Mouse (Mus musculus) ES-E14 (cell line): ENCODE results near the gene Cela2a. TPM values are rescaled to one million over a fixed set of nuclear protein-coding genes. Genes with fewer than 3 reads are reported as not detected.

Source experiments
- DNase-seq: peaks from one replicate; pipeline ENCODE4 v3.0.0-alpha.2; 2013; ENCODE audit warnings: low read depth, low spot score
- H3K27ac ChIP-seq: 2 replicates; pipeline ENCODE4 v1.5.1; 2012; ENCODE audit warnings: low read depth, mild to moderate bottlenecking, low read length, moderate library complexity, mixed read lengths; ENCODE audit not compliant: poor library complexity, insufficient read depth, severe bottlenecking
- H3K36me3 ChIP-seq: 2 replicates; pipeline ENCODE4 v1.6.1; 2012; ENCODE audit warnings: mild to moderate bottlenecking, low read length, moderate library complexity, mixed read lengths; ENCODE audit not compliant: control insufficient read depth, poor library complexity, insufficient read depth, severe bottlenecking
- H3K4me1 ChIP-seq, 2 experiments: fragments of 150-350 bp in 1 of 2; sonication (generic) in 1 of 2; 2 replicates each; pipeline ENCODE4 v1.6.1; 2012; ENCODE audit warnings: low read length in 2 of 2, mild to moderate bottlenecking in 1 of 2, mixed read lengths in 1 of 2; ENCODE audit not compliant: control insufficient read depth in 2 of 2, insufficient read depth in 2 of 2, poor library complexity in 1 of 2
- H3K4me3 ChIP-seq, 2 experiments: fragments of 150-350 bp in 1 of 2; sonication (generic) in 1 of 2; 2 replicates each; pipeline ENCODE4 v1.5.1; 2012; ENCODE audit warnings: low read length in 2 of 2, low read depth in 1 of 2, mild to moderate bottlenecking in 1 of 2, mixed read lengths in 1 of 2; ENCODE audit not compliant: insufficient read depth in 1 of 2, poor library complexity in 1 of 2, severe bottlenecking in 1 of 2
- H3K9ac ChIP-seq: 2 replicates; pipeline ENCODE4 v1.6.1; 2012; ENCODE audit warnings: low read depth, mild to moderate bottlenecking, low read length, mixed read lengths; ENCODE audit not compliant: poor library complexity, insufficient read depth, severe bottlenecking
- H3K9me3 ChIP-seq: fragments of 150-350 bp; sonication (generic); 2 replicates; pipeline ENCODE4 v1.6.1; 2012; ENCODE audit warnings: low read depth, mild to moderate bottlenecking, low read length; ENCODE audit not compliant: control insufficient read depth, insufficient read depth
- CHD2 ChIP-seq: IDR thresholded peaks from 2 replicates; pipeline ENCODE4 v1.6.1; 2014; ENCODE audit warnings: mild to moderate bottlenecking, low read depth, low read length, inconsistent platforms
- HCFC1 ChIP-seq: IDR thresholded peaks from 2 replicates; pipeline ENCODE4 v1.6.1; 2012; ENCODE audit warnings: low read length, inconsistent platforms, borderline replicate concordance; ENCODE audit not compliant: insufficient read depth
- MAFK ChIP-seq: IDR thresholded peaks from 2 replicates; pipeline ENCODE4 v1.6.1; 2014; ENCODE audit warnings: mild to moderate bottlenecking, low read depth, low read length, inconsistent platforms; ENCODE audit not compliant: insufficient read depth
- ZC3H11A ChIP-seq: IDR thresholded peaks from 2 replicates; pipeline ENCODE4 v1.6.1; 2012; ENCODE audit warnings: low read depth, mild to moderate bottlenecking, inconsistent platforms, low read length, borderline replicate concordance
- ZNF384 ChIP-seq: IDR thresholded peaks from 2 replicates; pipeline ENCODE4 v1.6.1; 2012; ENCODE audit warnings: low read depth, low read length, inconsistent platforms
- in situ Hi-C, 2 experiments: fragments of 600-800 bp; cut with MboI; formaldehyde crosslinking; loops; one replicate each; pipeline ENCODE4 v1.15.1; 2025; ENCODE audit warnings: low sequenced_read_pairs in 2 of 2, inconsistent platforms in 1 of 2; ENCODE audit not compliant: unreplicated experiment in 2 of 2
- total RNA-seq: library from RNA; depleted of rRNA; stranded (reverse); fragments of 300-350 nt; gene quantifications from 2 replicates; pipeline ENCODE4 v1.2.3, GENCODE M21; 2012

The Cela2a gene
- total RNA-seq, 1 experiment: 8.2 TPM

DNA sequence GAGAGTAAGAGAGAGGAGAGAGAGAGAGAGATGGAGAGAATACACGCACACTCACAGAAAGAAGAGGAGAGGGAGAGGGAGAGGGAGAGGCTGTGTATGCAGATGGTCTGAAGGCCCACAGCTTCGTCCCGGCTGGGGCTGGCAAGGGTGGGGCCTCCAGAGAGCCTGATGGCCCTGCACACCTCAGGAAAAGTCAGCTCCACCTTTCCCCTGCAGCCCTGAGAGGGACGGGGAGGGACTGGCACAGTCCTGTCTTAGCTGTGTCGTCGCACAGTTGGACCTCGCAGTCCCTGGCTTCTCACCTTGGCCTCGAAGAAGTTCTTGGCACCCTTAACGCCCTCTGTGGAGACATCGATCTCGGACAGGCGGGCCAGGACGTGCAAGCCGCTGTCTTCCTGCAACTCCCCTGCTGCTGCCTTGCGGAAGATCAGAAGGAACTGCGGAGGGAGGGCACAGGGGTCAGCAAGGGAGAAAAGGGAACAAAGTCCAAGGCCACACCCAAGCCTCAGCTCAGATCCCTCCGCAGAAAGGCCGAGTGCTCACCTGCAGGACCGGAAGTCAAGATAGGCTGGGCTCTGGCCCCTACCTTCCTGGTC, 34.4 kb upstream of the Cela2a start:
- peaks cover 0 to 6% of the 10 kb centered on the region in 2 experiments; a peak in 1 of 4 replicates for H3K4me1 ChIP-seq
- H3K36me3 ChIP-seq: peaks cover 3% of the 10 kb centered on the region; the same call in 1 of the 2 replicates
- H3K4me3 ChIP-seq: no peak overlapping the region
- no peaks in the 10 kb centered on the region for H3K9me3 ChIP-seq
- H3K9ac ChIP-seq: no peak overlapping the region
- no peak for DNase-seq
- no peak for TF ChIP-seq HCFC1
- TF ChIP-seq ZC3H11A: no peak
- no peak for TF ChIP-seq CHD2
- TF ChIP-seq MAFK: no peak
- no peak for TF ChIP-seq ZNF384
- in situ Hi-C loops: no loop called here
- no peak overlapping the region for H3K27ac ChIP-seq

DNA sequence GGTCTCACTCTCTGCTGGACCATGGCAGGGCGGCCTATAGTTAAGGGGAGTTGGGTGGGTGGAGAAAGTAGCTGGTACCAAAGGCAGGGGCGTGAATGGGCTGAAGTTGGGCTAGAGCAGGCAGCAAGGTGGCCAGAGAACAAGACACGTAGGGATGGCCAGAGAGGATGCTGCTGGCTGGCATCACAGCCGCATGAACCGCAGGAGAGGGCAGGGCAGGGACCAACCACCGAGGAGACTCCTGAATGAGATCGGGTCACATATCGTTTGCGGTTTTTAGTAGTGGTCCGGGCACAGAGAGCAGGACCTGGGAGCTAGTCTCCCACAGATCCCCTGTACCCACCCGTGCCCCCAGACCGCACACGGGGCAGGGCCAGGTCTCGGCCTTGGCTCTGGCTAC, 33.4 kb upstream of the Cela2a start:
- no peaks in the 10 kb centered on the region for H3K9me3 ChIP-seq
- no peak overlapping the region for H3K9ac ChIP-seq
- H3K4me3 ChIP-seq: no peak overlapping the region
- peaks cover 3% of the 10 kb centered on the region; the same call in 1 of the 2 replicates for H3K36me3 ChIP-seq
- DNase-seq: no peak
- TF ChIP-seq ZC3H11A: no peak
- no peak for TF ChIP-seq MAFK
- no peak for TF ChIP-seq ZNF384
- H3K4me1 ChIP-seq: peaks cover 0 to 4% of the 10 kb centered on the region in 2 experiments; a peak in 1 of 4 replicates
- in situ Hi-C loops: no loop called here
- H3K27ac ChIP-seq: no peak overlapping the region; the same call in 1 of the 2 replicates

DNA sequence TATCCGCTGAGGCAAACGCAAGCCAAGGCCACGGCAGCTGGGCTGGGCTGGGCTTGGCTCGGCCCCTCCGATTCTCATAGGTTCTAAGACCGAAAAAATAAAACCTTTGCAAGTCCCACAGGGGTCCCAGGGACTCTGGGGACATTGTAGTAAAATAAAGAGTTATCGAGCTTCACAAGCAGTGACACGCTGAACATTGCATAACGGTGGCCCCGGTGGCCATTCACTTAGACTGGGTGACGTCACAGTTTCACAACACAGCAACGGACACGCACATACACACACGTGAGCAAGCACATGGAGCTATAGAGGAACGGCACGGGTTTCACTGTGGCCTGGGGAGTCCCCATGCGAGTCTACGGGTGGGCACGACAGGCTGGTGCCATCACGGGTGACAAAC, 32.5 kb upstream of the Cela2a start:
- H3K9me3 ChIP-seq: no peaks in the 10 kb centered on the region
- peaks cover 3% of the 10 kb centered on the region; the same call in 1 of the 2 replicates for H3K36me3 ChIP-seq
- in situ Hi-C loops: no loop called here
- H3K27ac ChIP-seq: no peak overlapping the region
- H3K4me3 ChIP-seq: no peak overlapping the region
- peaks cover 0 to 4% of the 10 kb centered on the region in 2 experiments; a peak in 1 of 4 replicates for H3K4me1 ChIP-seq
- H3K9ac ChIP-seq: no peak overlapping the region
- no peak for DNase-seq
- no peak for TF ChIP-seq MAFK
- TF ChIP-seq ZNF384: no peak

DNA sequence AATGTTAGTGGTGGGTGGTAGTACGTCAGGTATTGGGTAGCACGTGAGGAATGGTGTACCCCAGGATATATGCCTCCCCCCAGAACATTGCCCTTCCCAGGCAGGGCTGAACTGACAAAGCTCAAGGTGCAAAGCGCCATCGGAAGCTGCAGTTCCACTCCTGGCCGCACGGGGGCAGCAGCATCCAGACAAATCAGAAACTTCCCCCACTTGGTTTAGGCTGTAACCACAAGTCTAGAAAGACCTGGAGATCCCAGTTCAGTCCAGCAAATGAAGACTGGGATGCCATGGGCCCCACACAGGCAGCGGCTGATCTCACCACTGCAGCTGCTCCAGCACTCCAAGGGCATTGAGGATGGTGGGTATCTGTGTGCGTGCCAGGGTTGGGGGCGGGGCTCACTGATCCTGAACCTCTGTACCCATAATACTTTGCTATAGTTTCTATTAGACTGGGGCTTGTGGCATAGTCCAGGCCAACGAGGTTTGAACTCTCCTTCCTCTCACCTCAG, 31.5 kb upstream of the Cela2a start:
- Histone ChIP-seq H3K27ac (no peak overlapping the region), H3K36me3 (peaks cover 3% of the 10 kb centered on the region; the same call in 1 of the 2 replicates), H3K9me3 (no peaks in the 10 kb centered on the region), H3K4me3 (no peak overlapping the region), H3K4me1 (peaks cover 0 to 4% of the 10 kb centered on the region in 2 experiments; a peak in 1 of 4 replicates), H3K9ac (no peak overlapping the region)
- TF ChIP-seq CHD2: no peak
- TF ChIP-seq ZC3H11A: no peak
- TF ChIP-seq HCFC1: no peak
- no peak for TF ChIP-seq MAFK
- TF ChIP-seq ZNF384: no peak
- peak; percentile 72 for DNase-seq
- in situ Hi-C loops: no loop called here
